Mouse (Mus musculus): ENCODE measurements at regions not wholly inside any gene's neighbourhood (a gene's known extent, or its start where the extent isn't known, plus 50 kb on each side); places are given as distances from the start of the nearest gene placed in this dataset.

DNA sequence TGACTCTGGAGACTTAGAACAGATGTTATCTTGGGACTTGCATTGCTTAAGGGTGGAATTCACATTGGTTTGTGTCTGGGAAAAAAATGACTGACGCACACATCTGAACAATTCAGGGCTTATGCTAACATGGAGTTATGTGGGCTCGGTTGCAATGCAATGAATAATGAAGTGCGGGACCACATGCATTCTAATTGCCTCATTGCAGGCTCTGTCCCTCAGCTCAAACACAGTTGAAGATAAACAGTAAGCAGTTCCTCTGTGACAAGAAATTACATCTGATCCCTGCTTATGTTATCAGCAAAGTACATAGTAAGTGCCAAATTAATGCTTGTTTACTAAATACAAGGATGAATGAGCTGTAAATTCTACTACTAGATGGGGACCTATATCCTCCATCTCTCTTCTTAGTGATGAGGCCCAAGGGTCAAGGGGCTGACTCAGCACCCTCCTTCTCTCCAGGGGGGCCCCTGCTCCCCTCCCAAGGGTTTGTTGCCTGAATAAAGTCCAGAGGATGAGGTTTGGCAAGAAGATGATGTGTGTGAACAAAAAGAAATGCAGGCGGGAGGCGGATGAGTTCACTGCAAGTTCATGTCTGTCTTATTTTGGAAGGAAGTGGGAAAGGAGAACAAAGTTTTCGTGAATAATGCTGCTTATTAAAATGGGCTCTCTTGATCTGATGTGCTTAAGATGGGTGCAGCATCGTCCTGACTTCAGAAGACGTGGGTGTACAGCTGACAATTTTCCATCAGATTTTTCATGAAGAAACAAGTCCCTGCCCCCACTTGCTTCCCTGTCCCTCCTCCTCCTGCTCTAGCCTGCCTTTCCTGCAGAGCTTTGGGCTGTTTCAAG lies 533.1 kb downstream of the Shisa9 start:
- H3K4me1 ChIP-seq (ENCODE audit: control insufficient read depth, insufficient read depth, low read length), result no peaks in the 10 kb centered on the region
- H3K4me3 ChIP-seq (replicated peaks; ENCODE audit: extremely low read depth, low read depth, low read length), result no peak overlapping the region
- 54% methylated on average over 8 of the region's 8 CpGs for WGBS
- TF ChIP-seq POLR2A (IDR thresholded peaks at IDR 0.05; ENCODE audit: borderline replicate concordance, extremely low read depth, low read depth, low read length) (no peak), CTCF (IDR thresholded peaks at IDR 0.05; ENCODE audit: insufficient read depth, low read length) (no peak)
- DNase-seq, result no peak

DNA sequence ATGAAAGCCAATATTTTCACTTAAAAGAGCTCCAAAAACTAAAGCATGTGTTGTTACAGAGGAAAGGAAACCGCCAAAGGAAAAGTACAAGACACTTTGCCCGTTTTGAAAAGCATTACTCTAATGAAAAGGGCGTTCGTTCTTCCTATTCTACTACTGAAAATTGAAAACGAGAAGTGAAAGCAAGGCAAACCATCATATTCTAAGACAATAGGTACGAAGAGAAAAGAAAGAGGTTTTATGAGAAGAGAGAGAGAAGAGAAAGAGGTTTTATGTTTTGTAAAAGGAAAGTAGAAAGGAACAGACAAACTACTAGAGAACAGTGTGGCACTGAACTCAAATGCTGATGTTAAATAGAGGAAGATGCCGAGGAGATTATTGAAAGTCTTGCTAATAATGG lies 534.4 kb downstream of the Shisa9 start:
- DNase-seq, result no peak
- 81% methylated on average over 7 of the region's 7 CpGs for WGBS

DNA sequence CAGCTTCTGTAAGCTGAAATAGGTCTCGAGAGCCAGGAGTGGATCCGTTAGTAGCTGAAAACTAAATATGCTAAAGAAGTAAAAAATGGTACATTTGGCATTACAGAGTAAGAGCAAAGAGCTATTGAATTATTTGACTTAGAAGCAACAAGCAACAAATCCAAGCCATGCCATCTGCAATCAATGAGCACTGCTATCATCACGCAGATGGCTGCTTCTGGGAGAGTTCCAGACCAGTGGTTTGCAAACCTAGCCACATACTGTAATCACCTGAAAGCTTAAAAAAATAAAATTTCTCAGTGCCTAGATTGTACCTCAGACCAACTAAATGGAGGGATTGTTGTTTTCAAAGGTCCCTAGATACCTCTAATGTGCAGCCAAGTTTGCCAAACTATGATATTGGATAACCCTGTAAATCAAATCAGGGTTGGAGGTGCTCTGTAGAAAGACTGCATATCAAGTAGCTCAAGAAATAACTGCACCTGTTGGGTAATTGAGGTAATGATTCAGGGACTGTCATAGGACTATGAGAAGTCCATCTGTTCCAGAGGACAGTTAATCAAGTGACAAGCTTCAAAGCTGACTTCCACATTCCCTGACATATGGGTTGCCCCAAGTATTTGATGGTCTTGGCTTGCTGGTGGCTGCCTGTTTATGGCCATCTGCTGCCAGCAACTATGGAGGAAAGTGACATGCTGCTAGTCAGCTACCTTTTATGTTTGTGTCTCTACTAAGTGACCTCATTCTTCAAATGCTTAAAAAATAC lies 538.0 kb downstream of the Shisa9 start:
- Histone ChIP-seq H3K4me1 (ENCODE audit: control insufficient read depth, insufficient read depth, low read length) (no peaks in the 10 kb centered on the region), H3K4me3 (replicated peaks; ENCODE audit: extremely low read depth, low read depth, low read length) (no peak overlapping the region)
- TF ChIP-seq POLR2A (IDR thresholded peaks at IDR 0.05; ENCODE audit: borderline replicate concordance, extremely low read depth, low read depth, low read length) (no peak), CTCF (IDR thresholded peaks at IDR 0.05; ENCODE audit: insufficient read depth, low read length) (no peak)
- no peak for DNase-seq
- 90% methylated on average over 3 of the region's 3 CpGs for WGBS

More for the DNA sequence above, 534.4 kb downstream of the Shisa9 start:
- no peaks in the 10 kb centered on the region for H3K4me1 ChIP-seq (ENCODE audit: control insufficient read depth, insufficient read depth, low read length)
- no peak for TF ChIP-seq CTCF (IDR thresholded peaks at IDR 0.05; ENCODE audit: insufficient read depth, low read length)
- no peak for TF ChIP-seq POLR2A (IDR thresholded peaks at IDR 0.05; ENCODE audit: borderline replicate concordance, extremely low read depth, low read depth, low read length)
- H3K4me3 ChIP-seq (replicated peaks; ENCODE audit: extremely low read depth, low read depth, low read length), result no peak overlapping the region

DNA sequence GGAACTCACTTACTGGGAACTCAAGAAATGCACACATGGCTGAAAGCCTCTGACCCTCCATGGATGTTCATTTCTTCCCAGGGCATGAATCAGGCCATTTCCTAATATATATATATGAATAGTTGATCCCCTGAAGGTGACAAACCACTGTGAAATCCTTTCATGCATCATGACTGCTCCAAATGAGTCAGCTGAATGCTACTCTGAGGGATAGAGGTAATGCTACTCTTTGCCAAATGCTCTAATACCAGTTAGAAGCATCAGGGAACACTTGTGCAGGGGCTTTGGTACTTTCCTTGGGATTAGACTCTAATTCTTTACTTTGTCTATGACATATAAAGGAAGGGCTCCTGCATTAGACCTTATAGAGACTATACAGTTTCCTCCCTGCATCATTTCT lies 561.0 kb upstream of the Ercc4 start:
- Histone ChIP-seq H3K4me1 (ENCODE audit: control insufficient read depth, insufficient read depth, low read length) (no peaks in the 10 kb centered on the region), H3K4me3 (replicated peaks; ENCODE audit: extremely low read depth, low read depth, low read length) (no peak overlapping the region)
- DNase-seq, result no peak
- TF ChIP-seq POLR2A (IDR thresholded peaks at IDR 0.05; ENCODE audit: borderline replicate concordance, extremely low read depth, low read depth, low read length) (no peak), CTCF (IDR thresholded peaks at IDR 0.05; ENCODE audit: insufficient read depth, low read length) (no peak)

DNA sequence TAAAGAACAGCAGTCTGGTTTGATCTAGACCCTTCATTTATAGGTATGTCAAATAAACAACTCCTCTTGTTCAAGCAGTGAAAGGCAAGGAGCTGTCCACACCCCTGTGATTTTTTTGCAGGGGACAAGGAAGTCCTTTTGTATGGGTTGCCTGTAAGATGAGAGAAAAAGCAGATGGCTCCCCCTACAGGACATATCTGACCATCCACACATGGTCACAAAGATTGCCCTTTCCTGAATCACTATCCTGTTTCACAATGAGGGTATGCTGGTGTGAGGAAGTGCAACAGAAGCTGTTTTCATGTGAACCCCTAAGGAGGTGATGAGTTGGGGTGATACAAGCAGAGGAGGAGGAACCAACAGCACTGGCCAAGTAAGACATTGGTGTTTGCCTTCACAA lies 520.6 kb upstream of the Ercc4 start:
- TF ChIP-seq CTCF (IDR thresholded peaks at IDR 0.05; ENCODE audit: insufficient read depth, low read length), result no peak
- no peak for TF ChIP-seq POLR2A (IDR thresholded peaks at IDR 0.05; ENCODE audit: borderline replicate concordance, extremely low read depth, low read depth, low read length)
- no peaks in the 10 kb centered on the region for H3K4me1 ChIP-seq (ENCODE audit: control insufficient read depth, insufficient read depth, low read length)
- DNase-seq, result no peak
- H3K4me3 ChIP-seq (replicated peaks; ENCODE audit: extremely low read depth, low read depth, low read length), result no peak overlapping the region

DNA sequence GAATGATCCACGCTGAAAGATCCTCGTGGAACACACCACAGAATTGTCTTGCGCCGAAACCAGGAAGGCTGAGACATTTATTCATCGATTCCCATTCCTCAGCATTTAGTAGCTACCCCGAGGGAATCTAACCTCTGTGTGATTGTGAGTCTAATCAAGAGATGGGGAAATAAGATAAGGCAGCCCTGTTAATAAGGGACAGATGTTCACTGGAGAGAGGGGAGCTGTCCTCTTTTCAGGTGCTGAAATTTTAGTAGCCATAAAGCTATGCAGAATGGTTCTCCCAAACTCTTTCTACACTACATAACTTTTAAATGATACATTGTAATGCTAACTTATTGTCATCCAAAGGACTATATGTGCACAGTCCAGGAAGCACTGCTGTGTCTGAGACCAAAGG lies 501.2 kb upstream of the Ercc4 start:
- Histone ChIP-seq H3K4me1 (ENCODE audit: control insufficient read depth, insufficient read depth, low read length) (no peaks in the 10 kb centered on the region), H3K4me3 (replicated peaks; ENCODE audit: extremely low read depth, low read depth, low read length) (no peak overlapping the region)
- TF ChIP-seq POLR2A (IDR thresholded peaks at IDR 0.05; ENCODE audit: borderline replicate concordance, extremely low read depth, low read depth, low read length), result no peak
- TF ChIP-seq CTCF (IDR thresholded peaks at IDR 0.05; ENCODE audit: insufficient read depth, low read length), result no peak
- no peak for DNase-seq
- WGBS, result 65% methylated on average over 6 of the region's 6 CpGs

DNA sequence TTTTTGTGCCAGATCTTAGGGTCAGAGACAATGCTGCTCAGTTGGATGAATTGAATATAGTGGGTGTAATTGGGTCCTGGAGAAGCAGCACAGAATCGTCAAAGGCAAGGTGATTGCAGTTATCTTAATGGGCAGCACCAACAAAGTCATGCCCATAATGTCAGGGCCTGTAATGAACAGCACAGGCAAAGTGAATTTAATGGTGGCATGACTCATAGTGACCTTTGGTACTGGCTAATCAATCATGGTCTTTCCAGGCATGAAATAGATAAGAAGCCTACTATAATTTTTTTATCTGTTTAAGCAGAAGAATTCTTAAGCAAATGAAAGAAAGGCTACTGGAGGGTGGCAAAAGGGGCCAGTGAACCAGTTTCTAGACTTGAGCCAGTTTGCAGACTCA lies 498.4 kb upstream of the Ercc4 start:
- no peak for DNase-seq
- no peaks in the 10 kb centered on the region for H3K4me1 ChIP-seq (ENCODE audit: control insufficient read depth, insufficient read depth, low read length)
- H3K4me3 ChIP-seq (replicated peaks; ENCODE audit: extremely low read depth, low read depth, low read length), result no peak overlapping the region
- WGBS, result 37% methylated on average over 1 of the region's 1 CpGs
- TF ChIP-seq POLR2A (IDR thresholded peaks at IDR 0.05; ENCODE audit: borderline replicate concordance, extremely low read depth, low read depth, low read length) (no peak), CTCF (IDR thresholded peaks at IDR 0.05; ENCODE audit: insufficient read depth, low read length) (no peak)

DNA sequence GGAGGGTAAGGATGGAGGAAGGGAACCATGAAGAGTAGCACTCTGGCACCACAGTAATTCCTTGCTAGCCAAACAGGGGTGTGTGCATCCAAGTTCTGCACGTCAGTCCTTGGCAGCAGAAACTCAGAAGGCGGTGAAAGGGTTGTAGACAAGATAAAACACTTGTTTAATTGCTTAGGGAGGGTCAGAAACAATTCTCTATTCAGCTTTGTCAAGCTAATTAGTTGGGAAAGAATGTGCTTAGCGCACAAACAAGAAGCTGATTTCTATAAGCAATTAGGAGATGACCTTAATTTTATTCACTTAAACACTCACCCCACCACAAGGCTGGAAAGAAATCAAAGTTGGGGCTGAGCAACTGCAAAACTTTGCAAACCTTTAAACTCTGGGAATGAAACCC lies 491.7 kb upstream of the Ercc4 start:
- DNase-seq, result no peak
- H3K4me3 ChIP-seq (replicated peaks; ENCODE audit: extremely low read depth, low read depth, low read length), result no peak overlapping the region
- TF ChIP-seq POLR2A (IDR thresholded peaks at IDR 0.05; ENCODE audit: borderline replicate concordance, extremely low read depth, low read depth, low read length) (no peak), CTCF (IDR thresholded peaks at IDR 0.05; ENCODE audit: insufficient read depth, low read length) (no peak)
- no peaks in the 10 kb centered on the region for H3K4me1 ChIP-seq (ENCODE audit: control insufficient read depth, insufficient read depth, low read length)
- 51% methylated on average over 3 of the region's 3 CpGs for WGBS

DNA sequence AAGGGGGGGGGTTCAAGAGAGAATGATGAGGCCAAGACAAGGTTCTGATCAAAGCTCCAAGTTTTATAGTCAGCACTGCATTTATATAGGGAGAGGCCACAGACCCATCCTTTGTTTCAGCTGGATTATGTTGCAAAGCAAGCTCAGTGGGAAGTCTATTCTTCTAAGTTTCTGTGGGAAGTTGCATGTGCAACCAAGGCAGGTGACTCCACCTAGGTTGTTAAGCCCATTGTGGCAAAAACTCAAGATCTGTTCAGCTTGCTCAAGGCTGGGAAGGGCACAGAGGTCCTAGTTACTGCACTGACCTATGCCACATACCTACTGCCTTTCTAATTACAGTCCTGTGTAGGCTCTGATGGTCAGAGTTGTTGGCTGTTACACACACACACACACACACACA lies 477.0 kb upstream of the Ercc4 start:
- TF ChIP-seq POLR2A (IDR thresholded peaks at IDR 0.05; ENCODE audit: borderline replicate concordance, extremely low read depth, low read depth, low read length) (no peak), CTCF (IDR thresholded peaks at IDR 0.05; ENCODE audit: insufficient read depth, low read length) (no peak)
- DNase-seq, result no peak
- no peaks in the 10 kb centered on the region for H3K4me1 ChIP-seq (ENCODE audit: control insufficient read depth, insufficient read depth, low read length)
- no peak overlapping the region for H3K4me3 ChIP-seq (replicated peaks; ENCODE audit: extremely low read depth, low read depth, low read length)

Data from lung, adult 2 months (tissue).